ENCODE assay signal across 20 mouse cellular contexts in the genomic region with DNA sequence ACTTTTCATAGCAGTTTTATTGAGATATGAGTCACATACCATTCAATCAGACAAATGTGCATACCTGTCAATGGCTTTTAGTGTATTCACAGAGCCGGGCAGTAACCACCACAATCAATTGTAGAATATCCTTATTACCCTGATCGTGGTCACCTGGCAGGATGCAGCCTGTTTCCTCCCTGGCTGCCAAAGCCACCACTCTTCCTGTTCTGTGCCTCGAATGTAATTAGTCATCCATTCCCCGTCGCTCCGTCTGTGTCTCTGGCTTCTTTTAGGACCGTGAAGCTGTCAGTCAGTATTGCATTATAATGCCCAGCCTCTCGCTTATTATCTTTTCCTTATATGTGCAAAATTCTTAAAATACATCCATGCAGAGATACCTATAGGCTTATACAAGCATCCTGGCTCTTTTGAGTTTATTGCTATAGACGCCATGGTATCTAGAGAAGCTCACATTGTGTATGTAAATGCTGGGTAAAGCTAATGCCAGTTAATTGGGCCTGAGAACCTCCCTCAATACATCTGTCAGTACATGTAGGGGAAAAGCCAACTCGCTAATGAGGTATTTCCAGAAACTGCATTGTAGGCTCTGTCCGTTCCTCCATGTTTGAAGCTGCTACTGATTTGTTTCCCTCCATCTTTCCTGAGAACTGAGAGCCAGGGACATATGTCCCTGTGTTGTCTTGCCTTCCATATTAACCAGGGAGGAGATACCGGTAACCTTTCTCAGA.
A peak's percentile ranks its signal among the peaks of the same experiment; 100 is the strongest.
DNase-seq lines count a peak whose midpoint lies in the region; ATAC-seq and TF ChIP-seq lines count a peak whose summit lies in the region.
"Had no signal": no experiment of that assay in that cellular context is flagged by ENCODE, and none has a peak within 500 bp of the region (broad histone marks: within the 10 kb centered on the region; RNA-seq: fewer than 3 reads in every experiment).

No protein-coding gene starts in this region.

- 0 out of 2 replicates have a peak, but pooled peaks cover under 1% of the 10 kb centered on the region for H3K36me3 ChIP-seq in heart, postnatal 0 days (replicated peaks; ENCODE audit: control insufficient read depth, insufficient read depth, low read length)
- no peaks in the 10 kb centered on the region for H3K36me3 ChIP-seq in liver, embryonic 11.5 days (ENCODE audit: control insufficient read depth, insufficient read depth, low read length)
- H3K36me3 ChIP-seq: limb, embryonic 12.5 days; liver, embryonic 13.5 days had no signal

- H3K4me1 ChIP-seq in heart, postnatal 0 days (ENCODE audit: control insufficient read depth, insufficient read depth), result peaks cover 5% of the 10 kb centered on the region; the same call in 1 of the 2 replicates
- H3K4me1 ChIP-seq in liver, embryonic 11.5 days (replicated peaks; ENCODE audit: control insufficient read depth, insufficient read depth, low read length), result no peaks in the 10 kb centered on the region; the same call in 1 of the 2 replicates
- H3K4me1 ChIP-seq: liver, embryonic 13.5 days had no signal

- no peak overlapping the region for H3K4me2 ChIP-seq in heart, postnatal 0 days (ENCODE audit: low read depth, low read length)
- H3K4me2 ChIP-seq in liver, embryonic 11.5 days, result no peak overlapping the region
- H3K4me2 ChIP-seq: heart, embryonic 13.5 days; limb, embryonic 12.5 days; liver, embryonic 13.5 days had no signal

- H3K27ac ChIP-seq in heart, postnatal 0 days (ENCODE audit: low read depth), result no peak overlapping the region
- no peak overlapping the region for H3K27ac ChIP-seq in liver, embryonic 11.5 days (ENCODE audit: low read depth, low read length)
- H3K27ac ChIP-seq: heart, embryonic 13.5 days; hindbrain, embryonic 10.5 days; hindbrain, postnatal 0 days; limb, embryonic 12.5 days; liver, embryonic 13.5 days had no signal

- no peak overlapping the region for H3K9ac ChIP-seq in heart, postnatal 0 days (replicated peaks; ENCODE audit: low read depth, low read length)
- no peak overlapping the region for H3K9ac ChIP-seq in liver, embryonic 11.5 days (ENCODE audit: low read depth, low read length)
- H3K9ac ChIP-seq: heart, embryonic 13.5 days; limb, embryonic 12.5 days; liver, embryonic 13.5 days had no signal

- no peak for ATAC-seq in heart, postnatal 0 days (ENCODE audit: insufficient read depth, low read depth)
- no peak for ATAC-seq in liver, embryonic 11.5 days (replicated peaks; ENCODE audit: low FRiP score)
- no peak for ATAC-seq in megakaryocyte-erythroid progenitor cell, adult 5-6 weeks (replicated peaks; ENCODE audit: low FRiP score, low TSS enrichment, poor library complexity, severe bottlenecking)
- ATAC-seq: activated CD4-positive, CD25-positive, alpha-beta regulatory T cell, adult 4 months; hindbrain, postnatal 0 days; intestine, postnatal 0 days; midbrain, embryonic 16.5 days had no signal

- peaks cover 10% of the 10 kb centered on the region for H3K9me3 ChIP-seq in heart, postnatal 0 days (replicated peaks; ENCODE audit: control insufficient read depth, low read length)
- H3K9me3 ChIP-seq in liver, embryonic 11.5 days (ENCODE audit: control insufficient read depth, low read length), result peaks cover 6% of the 10 kb centered on the region
- H3K9me3 ChIP-seq: liver, embryonic 13.5 days had no signal

- TF ChIP-seq EP300 in heart, postnatal 0 days (IDR thresholded peaks at IDR 0.05; ENCODE audit: low read depth), result peak; percentile 25; the same call in 1 of the 2 replicates

- no peak overlapping the region for H3K4me3 ChIP-seq in heart, postnatal 0 days (ENCODE audit: low read depth, low read length)
- no peak overlapping the region for H3K4me3 ChIP-seq in liver, embryonic 11.5 days (ENCODE audit: low read depth, low read length)
- H3K4me3 ChIP-seq: heart, embryonic 13.5 days; hindbrain, embryonic 10.5 days; limb, embryonic 12.5 days; liver, embryonic 13.5 days had no signal

- WGBS in heart, postnatal 0 days, result 66% methylated on average over 12 of the region's 12 CpGs
- WGBS in large intestine, adult 2 months, result 40% methylated on average over 12 of the region's 12 CpGs
- 45% methylated on average over 12 of the region's 12 CpGs for WGBS in liver, embryonic 11.5 days

- DNase-seq in heart, postnatal 0 days (ENCODE audit: low spot score), result peak; percentile 13
- DNase-seq in heart, postnatal 25 days (ENCODE audit: low spot score), result no peak
- peak; percentile 94 for DNase-seq in 416B (ENCODE audit: low read depth)
- peak; percentile 1 for DNase-seq in Muller cell, postnatal 12 days (ENCODE audit: inconsistent ontology term)
- DNase-seq in large intestine, adult 2 months (ENCODE audit: low read depth, low spot score), result peak; percentile 3
- DNase-seq in liver, embryonic 11.5 days (ENCODE audit: low spot score), result no peak
- DNase-seq: adrenal gland, postnatal 36 days; cerebellum, adult 8-10 months; heart, adult 11 months; liver, embryonic 13.5 days; right cerebral cortex, postnatal 4 days; thymus, adult 2 months had no signal

- TF ChIP-seq CTCF in heart, postnatal 0 days (IDR thresholded peaks at IDR 0.05; ENCODE audit: low read depth), result no peak

- no peaks in the 10 kb centered on the region for H3K27me3 ChIP-seq in heart, postnatal 0 days (ENCODE audit: control insufficient read depth, insufficient read depth, low read length)
- no peaks in the 10 kb centered on the region for H3K27me3 ChIP-seq in liver, embryonic 11.5 days (replicated peaks; ENCODE audit: control insufficient read depth, insufficient read depth, low read length)
- H3K27me3 ChIP-seq: heart, embryonic 13.5 days; limb, embryonic 12.5 days had no signal

- intact Hi-C loops in heart, postnatal 25 days (cut with DNase I), result no loop called here

Comparison
In these comparisons a context has a peak if more than half of its experiments do, and no peak if none do; other contexts are left out.
1. DNase-seq: peak in heart, postnatal 0 days (single experiment), 416B (single experiment), Muller cell, postnatal 12 days (single experiment) and large intestine, adult 2 months (single experiment); none in heart, postnatal 25 days (single experiment) and liver, embryonic 11.5 days (single experiment).